Mouse (Mus musculus) hindbrain, embryonic 13.5 days (tissue): ENCODE data around the gene Coro6. TPM values are rescaled to one million over a fixed set of nuclear protein-coding genes. Genes with fewer than 3 reads are reported as not detected.

Experiments used
- ATAC-seq: fragments of 200-750 bp; cut with Nextera tagmentation; 2 replicates; pipeline ENCODE4 v1.8.0; 2017; ENCODE audit warnings: moderate TSS enrichment; ENCODE audit not compliant: low FRiP score
- H3K27ac ChIP-seq: fragments of 300-500 bp; sonication (generic); 2 replicates; pipeline ENCODE4 v1.5.1; 2015; ENCODE audit warnings: inconsistent platforms, mild to moderate bottlenecking, moderate library complexity
- H3K27me3 ChIP-seq: fragments of 300-500 bp; sonication (generic); 2 replicates; pipeline ENCODE4 v1.6.1; 2015; ENCODE audit warnings: mild to moderate bottlenecking, inconsistent platforms
- H3K36me3 ChIP-seq: fragments of 300-500 bp; sonication (generic); 2 replicates; pipeline ENCODE4 v1.6.1; 2015; ENCODE audit warnings: mild to moderate bottlenecking, inconsistent platforms
- H3K4me1 ChIP-seq: fragments of 300-500 bp; sonication (generic); replicated peaks from 2 replicates; pipeline ENCODE4 v1.6.1; 2015; ENCODE audit warnings: inconsistent platforms
- H3K4me2 ChIP-seq: fragments of 300-500 bp; sonication (generic); 2 replicates; pipeline ENCODE4 v1.6.1; 2015; ENCODE audit warnings: inconsistent platforms, mild to moderate bottlenecking, moderate library complexity
- H3K4me3 ChIP-seq: fragments of 300-500 bp; sonication (generic); 2 replicates; pipeline ENCODE4 v1.5.1; 2015; ENCODE audit warnings: mild to moderate bottlenecking, inconsistent platforms
- H3K9ac ChIP-seq: fragments of 300-500 bp; sonication (generic); 2 replicates; pipeline ENCODE4 v1.6.1; 2015; ENCODE audit warnings: mild to moderate bottlenecking, inconsistent platforms
- H3K9me3 ChIP-seq: fragments of 300-500 bp; sonication (generic); 2 replicates; pipeline ENCODE4 v1.6.1; 2016; ENCODE audit warnings: inconsistent platforms
- WGBS: fragments of 180-500 bp; shearing (Covaris S2); methylation state at CpG from one replicate; pipeline ENCODE4 v1.1.7; 2015; 5-methylcytosine and 5-hydroxymethylcytosine counted together
- polyA plus RNA-seq: library from polyadenylated mRNA; unstranded; fragments of >200 nt; fragmentation: Nextera tagmentation; extraction: Ambion mirVana; gene quantifications from 2 replicates; pipeline ENCODE4 v1.2.1, GENCODE M21; 2015

Gene Coro6
- polyA plus RNA-seq, 1 experiment from 2014 or later: 0.12 TPM

- Histone ChIP-seq H3K4me2 (no peak overlapping the region), H3K4me1 (peaks cover 55% of the 10 kb centered on the region), H3K4me3 (no peak overlapping the region), H3K9me3 (no peaks in the 10 kb centered on the region), H3K27ac (peak overlapping the region; percentile 8), H3K36me3 (no peaks in the 10 kb centered on the region), H3K9ac (no peak overlapping the region; the same call in 1 of the 2 replicates), H3K27me3 (peaks cover 44% of the 10 kb centered on the region)
- 76% methylated on average over 27 of the region's 27 CpGs for WGBS
- no peak for ATAC-seq
Observed at GRCm38 (mm10) chr11:77518051-77518798, 56.0 kb downstream of the Coro6 start.

- Histone ChIP-seq H3K36me3 (no peaks in the 10 kb centered on the region), H3K27me3 (peaks cover 37% of the 10 kb centered on the region), H3K9me3 (no peaks in the 10 kb centered on the region), H3K4me1 (peaks cover 48% of the 10 kb centered on the region), H3K9ac (no peak within 1 kb of the TSS; the same call in 1 of the 2 replicates), H3K4me3 (no peak within 1 kb of the TSS), H3K27ac (peak within 1 kb of the TSS; percentile 8), H3K4me2 (no peak within 1 kb of the TSS)
- 73% methylated on average over 5 of the region's 5 CpGs for WGBS
- no peak for ATAC-seq
Observed at GRCm38 (mm10) chr11:77519043-77519442, 56.8 kb downstream of the Coro6 start, which contains the start of gene Gm10392. Gm10392 (minus strand) TSS chr11:77519198.

Other genes starting within 250 kb of the Coro6 start
- 16.4 and 17.9 TPM in 2 replicates for gene Ssh2, start 246.1 kb upstream of the Coro6 start, polyA plus RNA-seq
- 29.4 and 31.0 TPM in 2 replicates for gene Ankrd13b, start 27.3 kb downstream of the Coro6 start, polyA plus RNA-seq
- gene Git1, start 31.2 kb downstream of the Coro6 start, polyA plus RNA-seq: 14.3 and 15.1 TPM in 2 replicates
- 1.9 and 3.3 TPM in 2 replicates for gene Abhd15, start 52.7 kb downstream of the Coro6 start, polyA plus RNA-seq
- gene Trp53i13, start 53.6 kb downstream of the Coro6 start, polyA plus RNA-seq: 14.9 and 15.5 TPM in 2 replicates
- gene Gm10392, start 56.8 kb downstream of the Coro6 start, polyA plus RNA-seq: not detected in 2 replicates
- 23.2 and 23.7 TPM in 2 replicates for gene Taok1, start 145.4 kb downstream of the Coro6 start, polyA plus RNA-seq
- 4.2 and 4.6 TPM in 2 replicates for gene Nufip2, start 223.7 kb downstream of the Coro6 start, polyA plus RNA-seq